Mouse (Mus musculus) forebrain, postnatal 0 days (tissue): ENCODE results near the gene Nt5e. TPM values are rescaled to one million over a fixed set of nuclear protein-coding genes. Genes with fewer than 3 reads are reported as not detected.
A peak's percentile ranks its signal among the peaks of the same experiment; 100 is the strongest.

Source experiments
- ATAC-seq: fragments of 200-750 bp; cut with Nextera tagmentation; 2 replicates; pipeline ENCODE4 v1.8.0; 2017; ENCODE audit warnings: mild to moderate bottlenecking, moderate library complexity
- DNase-seq: peaks from one replicate; pipeline ENCODE4 v3.0.0-alpha.2; 2015
- H3K27ac ChIP-seq: fragments of 300-500 bp; sonication (generic); 2 replicates; pipeline ENCODE4 v1.5.1; 2014; ENCODE audit warnings: low read depth, mild to moderate bottlenecking, antibody characterized with exemption, low read length, moderate library complexity, mixed read lengths
- H3K27me3 ChIP-seq: fragments of 300-500 bp; sonication (generic); 2 replicates; pipeline ENCODE4 v1.6.1; 2014; ENCODE audit warnings: mild to moderate bottlenecking, low read length, mixed read lengths; ENCODE audit not compliant: insufficient read depth
- H3K36me3 ChIP-seq: fragments of 300-500 bp; sonication (generic); 2 replicates; pipeline ENCODE4 v1.6.1; 2014; ENCODE audit warnings: mild to moderate bottlenecking, moderate library complexity; ENCODE audit not compliant: insufficient read depth
- H3K4me1 ChIP-seq: fragments of 300-500 bp; sonication (generic); 2 replicates; pipeline ENCODE4 v1.6.1; 2014; ENCODE audit warnings: antibody characterized with exemption; ENCODE audit not compliant: insufficient read depth
- H3K4me2 ChIP-seq: fragments of 300-500 bp; sonication (generic); 2 replicates; pipeline ENCODE4 v1.6.1; 2014; ENCODE audit warnings: low read depth, mild to moderate bottlenecking, moderate library complexity
- H3K4me3 ChIP-seq: fragments of 300-500 bp; sonication (generic); 2 replicates; pipeline ENCODE4 v1.5.1; 2014; ENCODE audit warnings: low read depth, low read length, mixed read lengths
- H3K9ac ChIP-seq: fragments of 300-500 bp; sonication (generic); 2 replicates; pipeline ENCODE4 v1.6.1; 2014; ENCODE audit warnings: mild to moderate bottlenecking
- H3K9me3 ChIP-seq: fragments of 300-500 bp; sonication (generic); 2 replicates; pipeline ENCODE4 v1.6.1; 2016; ENCODE audit warnings: low read length
- CTCF ChIP-seq: sonication (generic); IDR thresholded peaks from 2 replicates; pipeline ENCODE4 v1.5.1; 2016; ENCODE audit warnings: antibody characterized with exemption, control low read depth, low read depth
- WGBS: fragments of 180-500 bp; shearing (Covaris S2); extraction: QIAGEN DNeasy Blood & Tissue Kit; methylation state at CpG from one replicate; pipeline ENCODE4 v1.1.7; 2014; 5-methylcytosine and 5-hydroxymethylcytosine counted together
- polyA plus RNA-seq: library from polyadenylated mRNA; unstranded; fragments of >200 nt; fragmentation: Nextera tagmentation; extraction: Ambion mirVana; gene quantifications from 2 replicates; pipeline ENCODE4 v1.2.1, GENCODE M21; 2015
- total RNA-seq: library from RNA; depleted of rRNA; stranded (reverse); fragments of >200 nt; gene quantifications from 2 replicates; pipeline ENCODE4 v1.2.3, GENCODE M21; 2014

Nt5e gene
- total and polyA plus RNA-seq, 2 experiments from 2014 or later, result 1.4 to 5.3 TPM

DNA sequence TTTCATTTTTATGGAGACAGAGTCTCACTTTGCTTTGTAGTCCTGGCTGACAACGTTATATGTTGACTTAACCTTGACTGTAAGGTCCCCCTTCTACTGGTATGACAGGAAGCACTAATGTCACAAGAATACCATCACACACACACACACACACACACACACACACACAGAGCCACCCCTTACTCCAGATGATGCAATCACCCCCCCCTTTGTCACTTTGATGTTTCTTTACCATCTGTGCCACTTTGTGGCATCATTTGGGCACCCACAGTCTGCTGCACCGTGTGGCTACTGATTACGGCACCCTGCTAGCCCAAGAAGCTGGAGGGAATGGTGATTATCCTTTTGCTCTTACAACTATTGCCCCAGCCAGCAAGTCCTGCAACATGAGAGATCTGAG is 30.2 kb downstream of the Nt5e start:
- ATAC-seq, result no peak
- Histone ChIP-seq H3K4me3 (no peak overlapping the region), H3K27ac (no peak overlapping the region), H3K4me1 (no peaks in the 10 kb centered on the region), H3K9ac (no peak overlapping the region), H3K9me3 (no peaks in the 10 kb centered on the region), H3K4me2 (no peak overlapping the region), H3K27me3 (no peaks in the 10 kb centered on the region), H3K36me3 (no peaks in the 10 kb centered on the region)
- 60% methylated on average over 3 of the region's 3 CpGs for WGBS
- TF ChIP-seq CTCF, result no peak
- DNase-seq, result no peak

DNA sequence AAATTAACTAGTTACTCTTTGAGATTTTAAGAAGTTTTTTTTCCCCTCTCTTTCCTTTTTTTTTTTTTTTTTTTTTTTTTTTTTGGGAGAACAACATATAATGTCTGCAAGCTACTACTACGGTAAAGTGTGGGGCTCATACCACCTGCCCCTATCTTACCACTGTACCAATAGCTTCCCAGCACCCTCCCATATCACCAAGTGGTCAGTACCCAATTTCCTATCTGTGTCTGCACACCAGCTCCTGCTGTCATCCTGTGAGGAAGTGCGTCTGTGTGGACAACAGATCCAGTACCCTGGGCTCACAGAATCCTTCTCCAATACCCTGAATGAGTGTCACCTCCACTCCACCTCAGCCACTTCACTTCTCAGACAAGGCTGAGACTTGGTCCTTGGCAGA is 32.1 kb downstream of the Nt5e start:
- 89% methylated on average over 2 of the region's 2 CpGs for WGBS
- ATAC-seq, result no peak
- H3K27ac ChIP-seq, result no peak overlapping the region

DNA sequence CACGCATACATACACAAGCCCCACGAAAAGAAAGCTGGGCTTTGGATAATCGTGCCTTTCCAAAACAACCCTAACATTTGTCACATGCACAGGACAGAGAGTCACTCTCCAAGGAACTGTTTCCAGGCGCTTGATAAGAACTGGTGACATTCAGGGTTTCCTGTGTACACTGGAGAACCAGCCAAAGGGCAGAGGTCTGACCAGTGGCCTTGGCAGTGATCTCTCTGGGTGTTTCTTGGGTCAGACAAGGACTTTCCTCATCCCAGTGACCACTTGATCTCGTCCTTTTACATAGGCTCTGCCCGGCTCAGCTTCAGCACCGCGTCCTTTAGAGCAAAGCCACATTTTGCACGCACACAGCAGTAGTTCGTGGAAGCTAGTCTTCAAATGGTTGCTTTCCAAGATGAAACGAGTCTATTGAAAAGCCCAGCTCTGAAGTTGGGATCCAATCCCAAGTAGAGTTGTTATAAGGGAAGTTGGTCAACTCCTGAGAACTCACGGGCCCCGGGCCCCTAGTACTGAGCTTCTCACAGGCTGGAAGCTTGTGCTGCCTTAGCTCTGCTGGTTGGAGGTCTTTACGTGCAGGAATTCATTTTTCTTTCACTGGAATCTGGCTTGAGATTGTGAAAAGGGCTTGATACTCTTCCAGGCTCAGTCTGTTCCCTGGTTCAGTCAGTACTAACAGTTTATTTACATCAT is 34.4 kb downstream of the Nt5e start:
- no peak for TF ChIP-seq CTCF
- H3K4me3 ChIP-seq, result no peak overlapping the region
- no peak for DNase-seq
- H3K27ac ChIP-seq, result no peak overlapping the region
- no peaks in the 10 kb centered on the region for H3K27me3 ChIP-seq
- H3K9ac ChIP-seq, result no peak overlapping the region
- no peaks in the 10 kb centered on the region for H3K36me3 ChIP-seq
- H3K4me2 ChIP-seq, result no peak overlapping the region
- 66% methylated on average over 14 of the region's 14 CpGs for WGBS
- H3K9me3 ChIP-seq, result no peaks in the 10 kb centered on the region
- no peaks in the 10 kb centered on the region; the same call in 1 of the 2 replicates for H3K4me1 ChIP-seq
- ATAC-seq, result no peak

More for the DNA sequence above, 32.1 kb downstream of the Nt5e start:
- no peak overlapping the region for H3K4me3 ChIP-seq
- no peaks in the 10 kb centered on the region for H3K36me3 ChIP-seq
- no peaks in the 10 kb centered on the region for H3K9me3 ChIP-seq
- H3K27me3 ChIP-seq, result no peaks in the 10 kb centered on the region
- no peaks in the 10 kb centered on the region; the same call in 1 of the 2 replicates for H3K4me1 ChIP-seq
- DNase-seq, result no peak
- no peak overlapping the region for H3K4me2 ChIP-seq
- no peak for TF ChIP-seq CTCF
- H3K9ac ChIP-seq, result no peak overlapping the region

DNA sequence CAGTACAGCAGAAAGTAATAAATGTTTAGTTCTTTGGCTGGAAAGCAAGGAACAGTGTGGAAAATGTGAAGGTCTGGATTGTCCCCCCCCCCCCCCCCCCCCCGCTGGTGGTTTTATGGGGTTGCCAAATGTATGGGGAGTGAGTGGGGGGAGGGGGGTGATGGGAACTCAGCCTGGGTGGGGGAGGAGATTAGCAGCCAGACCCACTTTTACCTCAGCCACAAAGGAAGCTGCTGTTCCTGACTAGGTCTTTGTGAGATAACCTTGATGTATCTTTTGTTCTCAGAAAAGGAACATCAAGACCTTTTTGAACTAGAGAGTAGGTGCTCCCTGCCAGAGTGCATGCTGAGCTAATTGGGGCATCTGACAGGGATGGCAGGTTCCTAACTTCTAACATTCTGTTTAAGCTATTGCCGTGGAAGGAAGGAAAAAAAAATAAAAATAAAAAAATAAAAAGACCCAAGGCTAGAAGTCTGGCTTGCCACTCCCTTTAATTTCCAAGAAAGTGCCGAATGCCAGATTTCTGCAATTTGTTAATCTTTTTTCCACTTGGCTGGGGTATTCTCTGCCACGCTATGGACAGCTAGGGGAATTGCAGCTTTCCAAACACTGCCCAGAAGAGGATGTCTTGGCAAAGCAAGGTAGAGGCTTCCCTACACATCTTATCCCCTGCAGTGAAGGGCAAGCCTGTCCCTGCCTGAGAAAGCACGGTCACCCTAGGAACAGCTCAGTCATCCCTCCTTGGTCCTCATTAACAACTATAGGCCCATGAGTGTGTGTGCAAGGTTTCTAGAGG is 35.3 kb downstream of the Nt5e start:
- Histone ChIP-seq H3K27me3 (no peaks in the 10 kb centered on the region), H3K9me3 (no peaks in the 10 kb centered on the region), H3K4me3 (no peak overlapping the region), H3K4me1 (no peaks in the 10 kb centered on the region; the same call in 1 of the 2 replicates), H3K36me3 (no peaks in the 10 kb centered on the region), H3K27ac (no peak overlapping the region), H3K9ac (no peak overlapping the region), H3K4me2 (no peak overlapping the region)
- ATAC-seq, result peak; percentile 73
- peak; percentile 59 for TF ChIP-seq CTCF
- 10% methylated on average over 5 of the region's 5 CpGs for WGBS
- peak; percentile 50 for DNase-seq

DNA sequence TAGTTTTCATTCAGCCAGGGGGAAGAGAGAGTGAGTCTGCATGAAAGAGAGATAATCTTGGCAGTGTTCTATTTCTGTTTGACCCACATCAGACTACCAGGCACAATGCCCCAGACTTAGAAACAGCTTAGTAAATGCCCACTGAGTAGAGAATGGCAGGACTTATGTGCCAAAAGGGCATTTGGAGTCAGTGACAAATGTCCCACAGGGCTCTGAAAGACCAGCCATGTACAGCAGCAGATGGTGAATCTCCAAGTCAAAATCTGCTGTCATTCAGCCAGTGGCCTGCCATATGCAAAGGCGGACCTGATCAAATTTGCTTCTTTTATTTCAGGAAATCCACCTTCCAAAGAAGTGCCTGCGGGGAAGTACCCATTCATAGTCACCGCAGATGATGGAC is 36.1 kb downstream of the Nt5e start:
- Histone ChIP-seq H3K36me3 (no peaks in the 10 kb centered on the region), H3K9ac (no peak overlapping the region), H3K27ac (no peak overlapping the region), H3K4me2 (no peak overlapping the region), H3K9me3 (no peaks in the 10 kb centered on the region), H3K4me3 (no peak overlapping the region), H3K27me3 (no peaks in the 10 kb centered on the region), H3K4me1 (no peaks in the 10 kb centered on the region; the same call in 1 of the 2 replicates)
- WGBS, result 78% methylated on average over 3 of the region's 3 CpGs
- ATAC-seq, result no peak
- no peak for TF ChIP-seq CTCF
- no peak for DNase-seq

DNA sequence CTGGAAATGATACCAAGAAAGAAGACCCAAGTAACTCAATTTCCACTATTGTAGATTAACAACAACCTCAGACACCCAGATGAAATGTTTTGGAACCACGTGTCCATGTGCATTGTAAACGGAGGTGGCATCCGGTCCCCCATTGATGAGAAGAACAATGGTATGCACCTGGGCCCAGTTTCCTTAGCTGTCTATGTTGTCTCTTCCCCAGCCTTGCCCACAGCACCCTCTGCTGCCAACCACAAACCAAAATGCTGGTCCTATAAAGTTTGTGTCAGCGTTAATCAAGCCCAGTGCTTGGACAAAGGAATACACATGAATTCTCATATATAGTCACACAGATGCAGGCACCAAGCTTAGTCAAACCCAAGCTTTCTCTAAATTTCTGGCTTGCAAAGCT is 39.3 kb downstream of the Nt5e start:
- no peak overlapping the region for H3K27ac ChIP-seq
- no peaks in the 10 kb centered on the region for H3K9me3 ChIP-seq
- H3K4me1 ChIP-seq, result no peaks in the 10 kb centered on the region; the same call in 1 of the 2 replicates
- H3K36me3 ChIP-seq, result no peaks in the 10 kb centered on the region; the same call in 1 of the 2 replicates
- 0 out of 2 replicates have a peak, but pooled peaks have one; percentile 18 for TF ChIP-seq CTCF
- no peak overlapping the region for H3K9ac ChIP-seq
- ATAC-seq (no peak), DNase-seq (no peak)
- no peak overlapping the region for H3K4me2 ChIP-seq
- no peak overlapping the region for H3K4me3 ChIP-seq
- H3K27me3 ChIP-seq, result no peaks in the 10 kb centered on the region
- 80% methylated on average over 4 of the region's 4 CpGs for WGBS

DNA sequence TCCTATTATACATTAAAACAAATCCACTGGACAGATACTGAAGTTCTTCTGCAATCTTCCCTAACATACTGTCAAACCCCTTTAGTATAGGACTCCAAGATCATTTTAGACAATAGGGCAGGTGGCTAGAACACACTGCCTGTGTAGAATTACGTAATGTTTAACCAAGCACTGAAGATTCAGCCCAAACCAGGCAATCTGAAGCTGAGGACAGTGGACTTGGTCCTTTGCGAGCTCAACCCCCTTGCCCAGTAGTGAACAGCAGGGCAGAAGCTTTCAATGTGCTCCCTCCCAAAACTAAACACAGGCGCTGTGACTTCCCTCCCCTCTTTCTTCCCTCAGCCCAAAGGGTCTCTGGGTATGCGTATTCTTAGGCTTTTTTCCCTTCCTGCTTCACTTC is 39.8 kb downstream of the Nt5e start:
- TF ChIP-seq CTCF, result no peak
- ATAC-seq, result no peak
- WGBS, result 92% methylated on average over 4 of the region's 4 CpGs
- no peaks in the 10 kb centered on the region for H3K27me3 ChIP-seq
- H3K4me3 ChIP-seq, result no peak overlapping the region
- H3K9ac ChIP-seq, result no peak overlapping the region
- H3K27ac ChIP-seq, result no peak overlapping the region
- no peaks in the 10 kb centered on the region; the same call in 1 of the 2 replicates for H3K4me1 ChIP-seq
- H3K4me2 ChIP-seq, result no peak overlapping the region
- H3K9me3 ChIP-seq, result no peaks in the 10 kb centered on the region
- no peak for DNase-seq
- no peaks in the 10 kb centered on the region; the same call in 1 of the 2 replicates for H3K36me3 ChIP-seq
